Mouse (Mus musculus): ENCODE results near the gene Vamp1. TPM values are rescaled to one million over a fixed set of nuclear protein-coding genes. Genes with fewer than 3 reads are reported as not detected.

Gene Vamp1
- polyA plus RNA-seq, 1 experiment, result 14.3 TPM

DNA sequence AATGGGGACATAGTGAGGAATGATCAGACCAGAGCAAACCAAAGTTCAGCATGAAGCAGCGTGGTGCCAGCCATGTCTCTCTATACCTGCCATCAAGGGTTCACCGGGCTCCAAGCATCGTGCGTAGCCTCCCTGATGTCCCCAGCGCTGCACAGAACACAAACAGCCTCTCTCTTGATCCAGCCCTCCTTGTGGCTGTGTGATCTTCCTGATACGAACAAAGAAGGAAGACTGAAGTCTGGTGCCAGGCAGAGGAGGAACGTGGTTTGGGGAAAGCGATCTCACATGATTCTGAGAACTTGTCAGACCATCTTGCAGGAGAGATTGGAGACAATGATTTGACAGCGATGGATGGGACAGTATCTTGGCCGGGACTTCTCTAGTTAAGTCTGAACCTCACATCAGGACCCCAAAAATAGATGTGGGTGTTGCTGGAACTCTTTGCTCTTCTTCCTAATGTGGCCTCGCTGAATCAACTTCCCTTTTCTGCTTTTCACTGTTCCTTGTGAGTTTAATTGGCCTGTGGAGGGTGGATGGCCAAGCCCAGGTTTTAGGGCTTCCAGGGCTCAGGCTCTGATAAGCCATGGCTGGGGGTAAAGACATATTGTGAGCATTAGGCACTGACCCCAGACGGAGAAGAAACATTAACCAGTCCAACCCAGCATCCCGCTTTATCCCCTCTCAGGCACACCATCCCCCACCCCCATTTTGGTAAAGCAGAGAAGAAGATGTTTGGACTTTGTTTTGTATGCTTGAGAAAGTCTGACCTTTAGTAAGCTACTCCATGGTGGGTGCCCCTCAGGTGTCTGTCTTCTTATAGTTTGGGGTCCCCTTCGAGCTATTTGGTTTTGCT lies 38.7 kb downstream of the Vamp1 start:
- Histone ChIP-seq H3K27me3 (ENCODE audit: control insufficient read depth, insufficient read depth, low read length, poor library complexity, severe bottlenecking) (no peaks in the 10 kb centered on the region), H3K9ac (ENCODE audit: low read depth, poor library complexity, severe bottlenecking) (no peak overlapping the region), H3K27ac (ENCODE audit: insufficient read depth, low read length) (no peak overlapping the region), H3K4me3 (ENCODE audit: low read depth, low read length) (no peak overlapping the region), H3K4me1 (ENCODE audit: control insufficient read depth, insufficient read depth, low read length) (no peaks in the 10 kb centered on the region), H3K9me3 (replicated peaks; ENCODE audit: control insufficient read depth, insufficient read depth, low read length, poor library complexity, severe bottlenecking) (no peaks in the 10 kb centered on the region), H3K36me3 (ENCODE audit: control insufficient read depth, insufficient read depth, low read length, poor library complexity, severe bottlenecking) (no peaks in the 10 kb centered on the region)
- TF ChIP-seq EP300 (IDR thresholded peaks at IDR 0.05; ENCODE audit: insufficient read depth, low read depth, low read length), result no peak
- TF ChIP-seq CTCF (IDR thresholded peaks at IDR 0.05; ENCODE audit: low read depth, low read length), result no peak
- TF ChIP-seq POLR2A (IDR thresholded peaks at IDR 0.05; ENCODE audit: insufficient read depth, low read length), result no peak

DNA sequence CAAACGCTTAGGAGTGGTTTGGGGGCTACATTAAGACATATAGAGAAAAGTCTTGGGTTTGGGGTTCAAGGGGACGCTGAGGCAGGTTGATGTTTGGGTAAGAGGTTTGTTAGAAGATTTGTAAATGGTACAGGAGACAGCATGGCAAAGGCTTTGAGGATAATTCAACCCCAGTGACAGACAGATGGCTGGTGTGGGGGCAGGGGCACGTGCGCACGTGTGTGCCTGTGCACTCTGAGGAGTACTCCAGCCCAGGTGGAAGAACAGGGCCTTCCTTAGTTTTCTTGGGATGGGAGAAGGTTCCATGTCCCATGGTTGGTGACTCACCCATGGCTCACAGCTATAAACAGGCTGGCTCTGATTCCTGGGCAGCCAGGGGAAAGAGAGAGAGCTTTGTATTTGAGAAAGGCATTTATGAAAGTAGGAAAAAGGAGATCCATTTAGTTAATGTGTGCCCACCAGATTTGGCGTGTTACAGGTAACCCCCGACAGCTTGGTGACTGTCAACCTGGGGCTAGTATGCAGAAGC lies 40.2 kb downstream of the Vamp1 start:
- H3K4me1 ChIP-seq (ENCODE audit: control insufficient read depth, insufficient read depth, low read length), result peaks cover 2% of the 10 kb centered on the region
- H3K27ac ChIP-seq (ENCODE audit: insufficient read depth, low read length), result no peak overlapping the region
- H3K36me3 ChIP-seq (ENCODE audit: control insufficient read depth, insufficient read depth, low read length, poor library complexity, severe bottlenecking), result no peaks in the 10 kb centered on the region
- no peak for TF ChIP-seq EP300 (IDR thresholded peaks at IDR 0.05; ENCODE audit: insufficient read depth, low read depth, low read length)
- no peak for TF ChIP-seq POLR2A (IDR thresholded peaks at IDR 0.05; ENCODE audit: insufficient read depth, low read length)
- TF ChIP-seq CTCF (IDR thresholded peaks at IDR 0.05; ENCODE audit: low read depth, low read length), result no peak
- H3K9ac ChIP-seq (ENCODE audit: low read depth, poor library complexity, severe bottlenecking), result no peak overlapping the region
- H3K4me3 ChIP-seq (ENCODE audit: low read depth, low read length), result no peak overlapping the region
- H3K27me3 ChIP-seq (ENCODE audit: control insufficient read depth, insufficient read depth, low read length, poor library complexity, severe bottlenecking), result no peaks in the 10 kb centered on the region
- H3K9me3 ChIP-seq (replicated peaks; ENCODE audit: control insufficient read depth, insufficient read depth, low read length, poor library complexity, severe bottlenecking), result no peaks in the 10 kb centered on the region

DNA sequence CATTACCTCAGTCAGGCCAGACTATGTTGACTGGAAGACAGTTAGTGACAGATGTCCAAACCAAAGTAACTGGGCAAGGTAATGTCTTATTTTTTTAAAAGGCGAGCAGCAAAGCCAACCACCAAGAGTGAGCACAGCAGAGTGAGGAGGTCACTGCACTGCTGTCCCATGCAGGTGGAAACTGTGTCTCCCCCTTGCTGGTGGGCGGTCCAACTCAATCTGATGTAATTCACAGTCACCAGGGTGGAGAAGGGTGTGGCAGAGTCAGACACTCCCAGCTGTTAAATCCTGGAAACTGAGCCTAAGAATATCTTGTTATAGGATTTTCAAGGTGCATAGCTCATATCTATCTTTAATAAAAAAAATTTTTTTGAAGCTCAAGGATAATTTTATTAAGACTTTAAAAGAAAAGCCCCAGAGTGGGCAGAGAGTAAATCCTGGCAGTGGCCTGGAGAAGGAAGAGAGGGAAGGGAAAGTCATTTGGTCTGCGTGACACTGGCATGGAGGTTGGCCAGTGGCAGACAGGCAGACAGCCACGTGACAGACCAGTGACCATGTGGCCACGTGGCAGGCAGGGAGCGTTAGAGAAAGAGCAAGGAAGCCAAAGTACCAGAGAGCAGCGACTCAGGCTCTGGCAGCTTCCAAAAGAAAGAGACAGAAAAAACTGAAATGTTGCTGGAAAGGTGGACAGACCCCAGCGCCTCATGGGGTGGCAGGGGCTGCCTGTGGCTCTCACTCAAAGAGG lies 41.0 kb downstream of the Vamp1 start:
- Histone ChIP-seq H3K27me3 (ENCODE audit: control insufficient read depth, insufficient read depth, low read length, poor library complexity, severe bottlenecking) (no peaks in the 10 kb centered on the region), H3K36me3 (ENCODE audit: control insufficient read depth, insufficient read depth, low read length, poor library complexity, severe bottlenecking) (no peaks in the 10 kb centered on the region), H3K9me3 (replicated peaks; ENCODE audit: control insufficient read depth, insufficient read depth, low read length, poor library complexity, severe bottlenecking) (no peaks in the 10 kb centered on the region), H3K27ac (ENCODE audit: insufficient read depth, low read length) (no peak overlapping the region), H3K4me1 (ENCODE audit: control insufficient read depth, insufficient read depth, low read length) (peaks cover 2% of the 10 kb centered on the region), H3K4me3 (ENCODE audit: low read depth, low read length) (no peak overlapping the region), H3K9ac (ENCODE audit: low read depth, poor library complexity, severe bottlenecking) (no peak overlapping the region)
- TF ChIP-seq EP300 (IDR thresholded peaks at IDR 0.05; ENCODE audit: insufficient read depth, low read depth, low read length) (0 out of 2 replicates have a peak, but pooled peaks have one; percentile 9), POLR2A (IDR thresholded peaks at IDR 0.05; ENCODE audit: insufficient read depth, low read length) (no peak)

DNA sequence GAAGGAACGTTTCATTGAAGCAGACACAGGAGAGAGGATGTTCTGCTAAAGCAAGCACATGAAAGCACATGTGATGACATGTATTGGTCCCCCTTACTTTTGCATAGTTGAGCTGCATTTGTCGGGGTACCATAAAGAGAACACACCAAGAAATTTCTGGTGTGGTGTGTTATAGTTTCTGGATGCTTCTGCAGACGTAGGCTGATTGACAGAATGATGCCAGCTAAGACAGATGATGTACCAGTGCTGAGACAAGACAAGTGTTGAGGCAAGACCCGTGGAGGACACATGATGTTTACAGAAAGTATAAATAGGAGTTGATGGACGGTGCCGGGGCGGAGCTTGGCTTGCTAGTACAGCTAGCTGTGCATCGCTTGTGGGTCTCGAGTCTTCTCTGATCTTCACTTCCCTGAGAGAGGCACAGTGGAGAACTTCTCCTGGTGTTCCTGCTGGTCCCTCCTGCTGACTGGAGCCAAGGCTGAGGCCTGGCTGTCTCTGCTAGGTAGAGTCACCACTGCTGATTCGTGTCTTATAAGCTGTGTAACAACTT lies 44.7 kb downstream of the Vamp1 start:
- Histone ChIP-seq H3K9me3 (replicated peaks; ENCODE audit: control insufficient read depth, insufficient read depth, low read length, poor library complexity, severe bottlenecking) (no peaks in the 10 kb centered on the region), H3K36me3 (ENCODE audit: control insufficient read depth, insufficient read depth, low read length, poor library complexity, severe bottlenecking) (no peaks in the 10 kb centered on the region), H3K9ac (ENCODE audit: low read depth, poor library complexity, severe bottlenecking) (no peak overlapping the region), H3K27ac (ENCODE audit: insufficient read depth, low read length) (no peak overlapping the region), H3K4me1 (ENCODE audit: control insufficient read depth, insufficient read depth, low read length) (peaks cover 2% of the 10 kb centered on the region), H3K4me3 (ENCODE audit: low read depth, low read length) (no peak overlapping the region), H3K27me3 (ENCODE audit: control insufficient read depth, insufficient read depth, low read length, poor library complexity, severe bottlenecking) (no peaks in the 10 kb centered on the region)
- TF ChIP-seq POLR2A (IDR thresholded peaks at IDR 0.05; ENCODE audit: insufficient read depth, low read length) (no peak), EP300 (IDR thresholded peaks at IDR 0.05; ENCODE audit: insufficient read depth, low read depth, low read length) (no peak), CTCF (IDR thresholded peaks at IDR 0.05; ENCODE audit: low read depth, low read length) (no peak)

DNA sequence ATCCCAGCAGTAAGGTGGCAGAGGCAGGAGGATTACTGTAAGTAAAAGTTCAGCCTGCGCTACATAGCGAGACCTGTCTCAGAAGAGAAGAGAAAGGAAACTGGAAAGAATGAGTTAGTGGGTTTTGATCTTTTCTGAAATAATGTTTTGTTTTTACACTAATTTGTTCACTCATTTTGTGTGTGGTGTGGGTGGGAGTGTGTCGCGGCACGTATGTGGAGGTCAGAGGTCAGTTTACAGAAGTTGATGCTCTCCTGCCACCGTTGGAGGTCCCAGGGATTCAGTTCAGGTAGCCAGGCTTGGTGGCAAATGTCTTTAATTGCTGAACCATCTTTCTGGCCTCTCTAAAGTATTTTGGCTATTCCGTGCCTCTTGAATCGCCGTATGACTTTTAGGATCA lies 48.9 kb downstream of the Vamp1 start:
- no peak overlapping the region for H3K9ac ChIP-seq (ENCODE audit: low read depth, poor library complexity, severe bottlenecking)
- no peaks in the 10 kb centered on the region for H3K27me3 ChIP-seq (ENCODE audit: control insufficient read depth, insufficient read depth, low read length, poor library complexity, severe bottlenecking)
- no peak overlapping the region for H3K4me3 ChIP-seq (ENCODE audit: low read depth, low read length)
- H3K27ac ChIP-seq (ENCODE audit: insufficient read depth, low read length), result no peak overlapping the region
- TF ChIP-seq CTCF (IDR thresholded peaks at IDR 0.05; ENCODE audit: low read depth, low read length) (no peak), POLR2A (IDR thresholded peaks at IDR 0.05; ENCODE audit: insufficient read depth, low read length) (no peak), EP300 (IDR thresholded peaks at IDR 0.05; ENCODE audit: insufficient read depth, low read depth, low read length) (no peak)
- no peaks in the 10 kb centered on the region for H3K36me3 ChIP-seq (ENCODE audit: control insufficient read depth, insufficient read depth, low read length, poor library complexity, severe bottlenecking)
- no peaks in the 10 kb centered on the region for H3K9me3 ChIP-seq (replicated peaks; ENCODE audit: control insufficient read depth, insufficient read depth, low read length, poor library complexity, severe bottlenecking)
- H3K4me1 ChIP-seq (ENCODE audit: control insufficient read depth, insufficient read depth, low read length), result peaks cover 2% of the 10 kb centered on the region

Measured in ES-Bruce4 (cell line).